Mouse (Mus musculus) erythroblast, embryonic 14.5 days (primary cell): ENCODE measurements around the gene Bcas1.

Source experiments
- GATA1 ChIP-seq: IDR thresholded peaks from 2 replicates; pipeline ENCODE4 v1.6.1; 2012; ENCODE audit warnings: low read length, inconsistent platforms, mixed read lengths
- TAL1 ChIP-seq: IDR thresholded peaks from 3 replicates; pipeline ENCODE4 v1.6.1; 2012; ENCODE audit warnings: low read length, inconsistent platforms, mixed read lengths

GRCm38 (mm10) chr2:170418748-170419147 is 8.9 kb downstream of the Bcas1 start:
- TF ChIP-seq GATA1 = no peak
- TF ChIP-seq TAL1 = no peak
